Mouse (Mus musculus): ENCODE measurements around the gene Sbsn.
A peak's percentile ranks its signal among the peaks of the same experiment; 100 is the strongest.

Sbsn gene

DNA sequence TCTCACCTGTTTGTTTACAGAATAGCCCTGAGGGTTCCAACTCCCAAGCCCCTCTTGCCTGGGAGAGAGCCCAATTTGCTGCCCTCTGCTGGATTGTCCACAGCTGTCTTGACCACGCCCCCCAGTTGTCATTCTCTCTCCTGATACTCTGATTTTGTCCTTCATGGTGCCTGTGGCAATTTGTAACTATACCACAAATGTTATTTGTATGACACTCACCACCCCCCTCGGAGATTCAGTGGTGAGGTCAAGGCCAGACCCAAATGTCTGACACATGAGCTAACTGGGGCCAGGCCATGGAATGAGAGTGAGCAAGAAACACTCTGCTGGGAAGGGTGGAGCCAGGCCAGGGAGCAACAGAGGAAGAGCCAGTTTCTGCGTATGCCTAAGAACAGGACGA lies 7.6 kb downstream of the Sbsn start:
- peak; percentile 64 for DNase-seq

DNA sequence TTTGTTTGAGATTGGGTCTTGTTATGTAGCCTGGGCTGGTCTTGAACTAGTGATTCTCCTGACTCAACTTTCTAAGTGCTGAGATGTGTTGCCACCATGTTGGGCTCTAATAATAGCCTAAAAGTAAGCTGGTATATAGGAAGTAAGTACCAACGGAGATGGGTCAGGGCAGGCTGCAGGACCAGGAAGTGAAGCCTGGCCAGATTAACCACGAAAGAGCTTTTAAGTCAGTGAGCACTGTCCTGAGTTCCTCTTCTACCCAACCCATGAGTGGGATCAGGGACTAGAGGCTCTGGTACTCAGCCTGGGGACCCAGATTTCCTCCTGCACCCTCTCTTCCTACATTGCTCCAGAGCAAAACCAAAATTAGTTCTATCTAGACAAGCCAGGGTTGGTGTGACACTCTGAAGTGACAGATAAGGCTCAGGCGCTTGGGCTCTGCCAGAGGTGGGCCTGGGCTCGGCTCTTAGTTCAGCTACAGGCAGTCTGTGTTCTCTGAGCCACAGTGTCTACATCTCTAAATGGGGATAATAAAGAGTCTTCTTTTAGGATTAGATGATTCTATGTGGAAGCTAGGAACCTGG lies 10.6 kb downstream of the Sbsn start:
- no peak for DNase-seq

DNA sequence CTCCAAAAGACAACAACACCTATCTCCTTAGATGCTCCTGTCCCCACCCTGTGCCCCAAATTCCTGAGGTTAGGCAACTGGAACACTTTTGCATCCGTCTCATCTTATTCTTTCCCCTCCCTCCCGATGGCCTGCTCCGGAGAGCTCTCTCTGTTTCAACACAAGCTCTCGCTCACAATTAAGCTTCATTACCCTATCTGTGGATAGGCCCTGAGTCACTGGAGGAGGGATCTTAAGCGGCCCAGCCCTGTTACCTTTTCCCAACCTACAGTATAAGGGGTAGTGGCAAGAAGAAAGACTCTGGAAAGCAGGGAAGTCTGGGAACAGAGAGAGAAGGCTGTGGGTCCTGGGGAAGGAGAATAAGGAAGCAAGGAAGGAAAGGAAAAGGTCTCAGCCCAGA lies 12.2 kb downstream of the Sbsn start, which contains the start of gene Dmkn:
Dmkn (plus strand) TSS at position 301 of the 400 bp plus-strand sequence.
- DNase-seq: no peak

DNA sequence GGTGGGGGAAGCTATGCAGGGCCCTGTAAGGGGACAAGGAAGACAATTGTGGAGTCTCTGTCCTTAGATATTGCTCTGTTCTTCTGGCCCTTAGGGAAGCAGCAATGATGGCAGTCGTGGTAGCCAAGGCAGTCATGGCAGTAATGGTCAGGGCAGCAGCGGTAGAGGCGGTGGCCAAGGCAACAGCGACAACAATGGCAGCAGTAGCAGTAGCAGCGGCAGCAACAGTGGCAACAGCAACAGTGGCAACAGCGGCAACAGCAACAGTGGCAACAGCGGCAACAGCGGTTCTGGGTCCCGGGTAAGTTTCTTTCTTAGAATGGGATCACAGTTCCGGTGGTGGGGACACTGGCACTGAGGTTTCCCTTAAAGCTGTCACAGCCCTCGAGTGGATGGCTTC lies 13.9 kb downstream of the Sbsn start:
- DNase-seq: peak; percentile 44

DNA sequence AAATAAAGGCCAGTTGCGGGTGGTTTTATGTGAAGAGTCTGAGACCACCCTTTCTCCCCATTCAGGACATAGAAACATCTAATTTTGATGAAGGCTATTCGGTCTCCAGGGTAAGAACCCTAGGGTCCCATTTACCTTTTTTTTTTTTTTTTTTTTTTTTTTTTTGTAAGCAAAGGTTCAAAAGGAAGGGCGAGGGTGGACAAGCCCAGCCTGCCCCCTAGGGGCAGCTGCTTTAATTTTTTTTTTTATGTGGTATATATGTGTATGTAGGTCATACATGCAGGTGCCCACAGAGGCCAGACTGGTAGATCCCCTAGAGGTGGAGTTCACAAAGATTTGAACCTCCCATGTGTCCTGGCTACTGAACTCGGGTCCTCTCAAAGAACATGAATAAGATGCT lies 15.1 kb downstream of the Sbsn start:
- DNase-seq: no peak

DNA sequence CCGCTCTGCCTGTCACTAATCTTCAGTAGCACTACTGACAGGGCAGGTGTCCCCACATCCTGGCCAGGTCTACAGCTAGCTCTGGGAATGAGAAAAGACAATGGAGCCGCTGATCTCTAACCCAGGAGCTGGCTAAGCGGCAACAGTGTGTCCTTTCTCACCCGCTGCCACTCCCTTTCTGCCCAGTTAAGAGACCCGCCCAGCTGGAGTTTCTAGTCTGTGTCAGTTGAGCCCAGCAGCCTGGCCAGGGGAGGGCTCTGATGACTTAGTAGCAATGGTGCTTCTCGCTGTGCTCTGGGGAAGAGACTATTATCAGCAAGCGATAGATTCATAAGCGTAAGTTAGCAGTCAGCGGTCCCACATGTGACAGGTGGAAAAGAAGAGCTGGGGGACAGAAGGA lies 18.0 kb downstream of the Sbsn start:
- no peak for DNase-seq

DNA sequence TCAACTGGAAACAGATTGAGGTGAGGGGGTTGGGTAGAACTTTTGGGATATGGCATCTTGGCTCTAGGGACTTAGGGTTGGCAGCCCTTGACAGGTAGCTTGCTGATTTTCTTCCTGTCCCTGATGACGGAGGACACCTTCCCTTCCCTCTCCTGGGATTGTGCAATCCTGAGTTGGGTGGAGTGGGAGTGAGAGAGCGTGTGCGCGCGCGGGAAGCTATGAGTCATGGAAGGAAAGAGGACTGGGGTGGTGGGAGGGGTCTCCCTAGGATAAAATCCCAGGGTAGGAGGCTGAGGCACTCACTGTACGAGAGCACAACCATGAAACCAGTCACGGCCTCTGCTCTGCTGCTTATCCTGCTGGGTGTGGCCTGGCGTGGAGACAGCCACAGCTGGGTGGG lies 24.8 kb downstream of the Sbsn start:
- DNase-seq: no peak

DNA sequence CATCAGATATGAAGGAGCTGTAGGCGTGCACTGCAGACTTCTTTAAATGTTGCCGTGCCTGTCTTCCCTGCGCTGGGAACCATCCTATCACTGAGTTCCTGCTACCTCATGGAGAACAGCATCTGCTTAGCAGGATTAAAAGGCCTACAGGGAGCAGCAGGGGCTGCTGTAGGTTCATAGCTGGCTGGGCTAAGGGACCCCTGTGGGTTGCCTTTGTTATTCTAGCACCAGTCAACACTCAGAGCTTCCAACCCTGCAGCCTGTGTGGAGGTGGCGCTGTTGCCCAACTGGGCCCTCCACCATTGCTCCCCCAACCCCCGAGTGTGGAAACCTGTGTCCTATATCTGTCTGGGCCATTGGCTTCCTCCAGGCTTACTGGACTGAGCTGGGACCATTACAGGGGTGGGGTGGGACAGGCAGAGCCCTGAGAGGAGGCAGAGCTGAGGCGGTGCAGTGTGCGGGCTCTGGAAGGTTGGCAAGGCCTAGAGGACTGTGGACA lies 25.9 kb downstream of the Sbsn start:
- DNase-seq: peak; percentile 16

DNA sequence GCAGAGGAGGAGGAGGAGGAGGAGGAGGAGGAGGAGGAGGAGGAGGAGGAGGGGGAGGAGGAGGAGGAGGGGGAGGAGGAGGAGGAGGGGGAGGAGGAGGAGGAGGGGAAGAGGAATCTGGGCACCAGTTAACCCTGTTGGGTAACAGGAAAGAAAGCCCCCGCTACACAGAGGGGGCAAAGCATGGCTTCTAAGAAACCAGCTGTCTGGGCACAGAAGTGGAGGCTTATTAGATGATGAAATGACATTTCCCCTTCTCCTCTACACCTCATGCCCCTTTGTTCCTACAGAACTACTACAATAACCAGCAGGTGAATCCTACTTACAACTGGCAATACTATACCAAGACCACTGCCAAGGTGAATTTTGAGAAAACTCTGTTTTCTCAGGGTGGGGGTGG lies 26.6 kb downstream of the Sbsn start:
- DNase-seq: no peak

DNA sequence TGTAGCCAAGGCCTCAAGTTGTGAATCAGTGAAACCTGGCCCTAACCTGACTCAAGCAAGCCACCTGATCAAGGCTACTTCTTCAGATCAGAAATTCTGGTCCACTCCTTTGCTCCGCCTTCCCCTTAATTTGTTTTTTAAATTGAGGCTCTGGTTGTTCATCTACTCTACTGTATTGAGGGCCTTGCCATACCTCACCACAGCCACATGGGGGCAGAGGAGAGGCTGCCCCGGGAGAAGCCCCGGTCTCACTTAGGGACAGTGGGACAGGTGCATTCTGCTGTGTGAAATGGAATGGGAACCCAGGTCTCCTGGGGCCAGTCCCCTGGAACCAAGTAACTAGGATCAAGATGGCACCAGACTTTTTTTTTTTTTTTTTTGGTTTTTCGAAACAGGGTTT lies 30.5 kb downstream of the Sbsn start:
- no peak for DNase-seq

DNA sequence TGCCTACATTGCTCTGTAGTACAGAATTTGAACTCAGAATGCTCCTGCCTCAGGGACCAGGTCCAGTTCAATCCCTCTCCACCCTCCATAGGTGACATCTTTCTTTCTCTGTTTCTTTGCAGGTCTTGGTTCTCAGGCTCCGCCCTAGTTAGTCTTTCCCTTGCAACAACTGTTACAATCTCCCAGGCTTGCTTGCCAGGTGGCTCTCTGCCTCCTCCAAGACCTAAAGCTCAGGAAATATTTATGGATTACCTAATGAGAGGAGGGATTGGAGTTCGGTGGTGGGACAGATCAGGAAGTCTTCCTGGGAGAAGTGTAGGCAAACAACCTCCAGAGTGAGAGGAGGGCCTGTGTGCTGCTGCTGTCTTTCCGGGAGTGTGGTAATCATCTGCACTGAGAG lies 31.4 kb downstream of the Sbsn start:
- no peak for DNase-seq

DNA sequence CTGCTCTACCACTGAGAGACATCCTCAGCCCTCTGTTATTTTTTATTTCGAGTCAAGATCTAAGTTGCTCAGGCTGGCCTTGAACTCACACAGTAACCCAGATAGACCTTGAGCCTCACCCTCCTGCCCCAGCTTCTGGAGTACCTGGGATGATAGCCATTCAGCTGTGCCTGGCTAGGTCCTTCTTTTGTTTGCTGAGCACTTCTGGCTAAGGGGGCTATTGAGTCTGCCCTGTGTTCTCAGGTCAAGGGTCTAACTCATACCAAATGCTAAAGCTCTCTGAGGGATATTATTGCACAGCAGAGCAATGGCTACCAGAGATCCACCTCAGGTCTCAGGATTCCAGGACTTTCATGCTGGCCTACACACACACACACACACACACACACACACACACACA lies 33.9 kb downstream of the Sbsn start:
- no peak for DNase-seq

DNA sequence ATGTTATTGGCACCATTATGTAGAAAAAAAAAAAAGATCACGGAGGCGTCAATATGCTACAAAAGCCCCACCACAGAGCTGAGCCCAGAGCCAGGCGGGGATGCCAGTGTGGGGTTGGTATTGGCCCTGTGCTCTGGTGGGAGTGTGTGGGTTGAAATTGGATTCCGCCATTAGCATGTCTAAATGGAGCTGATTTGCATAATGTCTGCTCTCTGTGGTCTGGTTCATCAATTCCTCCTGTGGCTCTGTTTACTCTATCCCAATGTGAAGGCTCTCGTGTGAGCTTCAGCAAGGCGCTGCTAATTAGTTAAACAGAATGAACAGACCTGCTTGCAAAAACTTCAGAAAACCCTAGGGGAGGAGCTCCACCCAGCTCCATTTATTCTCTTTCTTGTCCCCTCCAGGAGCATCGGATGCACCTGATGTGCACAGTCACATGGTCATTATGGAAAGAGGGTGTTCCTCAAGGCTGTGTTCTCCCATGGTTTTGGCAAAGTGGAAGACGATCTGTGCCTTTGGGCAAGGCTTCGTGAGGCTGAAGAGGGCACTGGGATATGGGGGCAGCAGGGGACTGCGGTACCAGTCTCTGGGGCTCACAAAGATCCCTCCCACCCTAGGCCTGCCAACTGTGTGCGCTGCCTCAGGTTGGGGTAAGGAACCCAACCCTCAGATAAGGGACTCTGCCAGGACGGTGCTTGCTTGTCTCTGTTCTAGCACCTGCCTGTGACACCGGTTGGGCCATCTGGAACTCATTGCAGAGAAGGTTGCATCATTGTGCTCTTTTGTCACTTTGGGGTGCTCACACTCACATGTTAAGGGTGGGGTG lies 34.7 kb downstream of the Sbsn start:
- no peak for DNase-seq

DNA sequence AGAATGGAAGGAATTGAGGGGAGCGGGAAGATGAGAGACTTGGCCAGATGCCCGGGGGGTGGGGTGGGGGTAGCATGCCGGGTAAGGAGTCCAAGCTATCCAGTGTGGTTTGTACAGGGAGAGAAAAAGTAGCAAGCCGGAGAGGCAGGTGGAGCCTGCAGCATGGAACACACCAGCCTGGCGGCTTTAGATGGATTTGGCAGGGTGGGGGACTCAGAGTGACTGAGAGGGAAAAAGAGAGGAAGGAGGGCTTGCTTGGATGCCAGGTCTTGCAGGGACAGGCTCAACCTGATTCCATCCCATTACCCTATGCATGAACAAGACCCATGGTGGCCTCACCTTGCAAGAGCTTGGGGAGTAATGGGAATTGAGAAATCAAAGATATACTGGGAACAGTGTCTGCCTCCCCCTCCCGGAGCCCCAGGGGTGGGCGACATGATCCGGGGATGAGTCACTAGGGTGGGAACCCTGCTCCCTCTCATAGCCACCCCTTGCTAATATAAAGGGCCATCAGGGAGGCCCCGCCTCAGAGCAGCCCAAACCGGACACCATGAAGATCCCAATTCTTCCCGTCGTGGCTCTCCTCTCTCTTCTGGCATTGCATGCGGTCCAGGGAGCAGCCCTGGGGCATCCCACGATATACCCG lies 36.2 kb downstream of the Sbsn start, which contains the start of gene Krtdap:
Krtdap (plus strand) TSS at position 520 of the 646 bp plus-strand sequence.
- no peak for DNase-seq

DNA sequence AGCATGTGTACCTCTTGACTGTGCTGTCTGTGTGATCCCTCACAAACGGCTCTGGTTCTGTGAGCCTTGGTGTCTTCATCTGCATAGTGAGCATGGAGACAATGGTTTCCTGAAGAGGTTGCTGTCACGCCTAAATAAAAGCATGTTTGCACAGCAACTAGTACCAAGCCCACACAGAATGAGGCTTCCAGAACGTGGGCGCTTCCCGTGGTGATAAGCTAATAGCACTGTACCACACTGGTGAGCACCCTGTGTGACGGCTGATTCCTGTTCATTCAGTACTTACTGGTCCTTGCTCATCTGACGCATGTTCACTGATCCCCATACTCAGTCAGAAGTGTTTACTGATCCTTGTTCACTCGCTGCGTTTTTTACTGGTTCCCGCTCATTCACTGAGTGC lies 38.9 kb downstream of the Sbsn start:
- DNase-seq: no peak

DNA sequence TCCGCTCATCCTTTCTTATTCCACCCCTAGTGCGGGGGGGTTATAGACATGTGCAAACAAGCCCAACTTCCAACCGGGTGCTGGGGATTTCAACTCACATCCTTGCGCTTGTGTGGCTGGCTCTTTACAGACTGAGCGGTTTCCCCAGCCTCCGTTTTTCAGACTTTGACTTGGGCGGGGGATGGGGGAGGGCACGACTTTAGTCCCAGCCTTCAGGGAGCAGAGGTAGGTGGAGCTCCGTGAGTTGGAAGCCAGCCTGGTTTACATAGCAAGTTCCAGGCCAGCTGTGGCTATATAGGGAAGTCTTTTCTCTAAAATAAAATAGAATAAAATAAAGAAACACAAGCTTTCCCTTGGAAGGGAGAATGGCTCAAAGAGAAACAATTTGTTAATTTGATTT lies 40.6 kb downstream of the Sbsn start:
- DNase-seq: no peak

DNA sequence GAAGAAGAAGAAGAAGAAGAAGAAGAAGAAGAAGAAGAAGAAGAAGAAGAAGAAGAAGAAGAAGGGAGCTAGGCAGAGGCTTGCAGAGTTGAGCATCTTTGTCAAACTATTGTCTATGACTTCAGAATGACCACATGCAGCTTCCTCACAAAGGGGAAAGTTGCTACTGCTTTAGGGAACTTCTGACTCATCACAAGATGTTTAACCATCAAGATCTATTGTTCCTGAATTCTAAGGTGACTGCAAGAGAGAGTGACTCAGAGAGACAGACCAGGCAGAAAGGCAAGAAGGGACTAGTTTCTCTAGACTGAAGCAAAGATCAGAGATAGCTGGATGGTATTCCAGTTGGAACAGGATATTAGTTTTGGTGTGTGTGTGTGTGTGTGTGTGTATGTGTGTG lies 43.6 kb downstream of the Sbsn start:
- no peak for DNase-seq

DNA sequence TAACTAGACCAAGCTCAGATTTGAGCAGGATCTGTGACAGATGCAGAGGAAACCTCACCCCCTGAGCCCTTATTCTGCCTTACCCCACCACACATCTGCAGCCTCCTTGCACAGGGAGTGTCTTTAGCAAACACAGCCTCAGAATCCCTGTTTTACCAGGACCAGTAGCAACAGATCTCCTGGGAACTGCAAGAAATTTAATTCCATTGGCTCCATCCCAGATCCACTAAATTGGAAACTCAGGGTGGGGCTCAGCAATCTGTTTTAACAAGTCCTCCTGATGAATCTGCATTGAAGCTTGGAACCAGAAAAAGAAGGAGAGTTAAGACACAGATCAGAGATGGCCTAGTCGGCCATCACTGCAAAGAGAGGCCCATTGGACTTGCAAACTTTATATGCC lies 45.5 kb downstream of the Sbsn start:
- no peak for DNase-seq

DNA sequence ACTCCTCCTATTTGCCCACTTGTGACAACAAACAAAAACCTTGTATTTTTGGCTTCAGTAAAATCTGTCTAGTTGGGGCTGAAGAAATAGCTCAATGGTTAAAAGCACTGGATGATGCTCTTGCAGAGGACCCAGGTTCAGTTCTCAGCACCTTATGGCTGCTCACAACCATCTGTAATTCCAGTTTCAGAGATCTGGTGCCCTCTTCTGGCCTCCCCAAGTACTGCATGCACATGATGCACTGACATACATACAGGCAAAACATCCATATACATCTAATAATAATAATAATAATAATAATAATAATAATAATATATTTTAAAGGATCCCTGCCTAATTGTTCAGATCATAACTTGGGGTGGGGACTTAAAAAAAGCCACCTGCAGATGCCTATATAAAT lies 49.4 kb downstream of the Sbsn start:
- no peak for DNase-seq

DNA sequence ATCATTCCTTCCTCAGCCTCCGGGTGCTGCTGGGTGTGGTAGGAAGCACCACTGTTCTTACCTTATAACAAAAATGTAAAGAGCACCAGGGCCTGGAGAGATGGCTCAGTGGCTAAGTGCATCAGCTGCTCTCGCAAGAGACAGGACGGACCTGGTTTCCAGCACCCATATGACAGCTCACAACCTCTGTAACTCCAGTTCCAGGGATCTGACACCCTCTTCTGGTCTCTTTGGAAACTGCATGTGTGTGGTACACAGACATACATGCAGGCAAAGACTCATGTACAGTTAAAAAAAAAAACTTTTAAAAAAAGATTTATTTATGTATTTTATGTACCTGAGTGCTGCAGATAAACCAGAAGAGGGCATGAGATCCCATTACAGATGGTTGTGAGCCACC lies 52.0 kb downstream of the Sbsn start:
- no peak for DNase-seq

DNA sequence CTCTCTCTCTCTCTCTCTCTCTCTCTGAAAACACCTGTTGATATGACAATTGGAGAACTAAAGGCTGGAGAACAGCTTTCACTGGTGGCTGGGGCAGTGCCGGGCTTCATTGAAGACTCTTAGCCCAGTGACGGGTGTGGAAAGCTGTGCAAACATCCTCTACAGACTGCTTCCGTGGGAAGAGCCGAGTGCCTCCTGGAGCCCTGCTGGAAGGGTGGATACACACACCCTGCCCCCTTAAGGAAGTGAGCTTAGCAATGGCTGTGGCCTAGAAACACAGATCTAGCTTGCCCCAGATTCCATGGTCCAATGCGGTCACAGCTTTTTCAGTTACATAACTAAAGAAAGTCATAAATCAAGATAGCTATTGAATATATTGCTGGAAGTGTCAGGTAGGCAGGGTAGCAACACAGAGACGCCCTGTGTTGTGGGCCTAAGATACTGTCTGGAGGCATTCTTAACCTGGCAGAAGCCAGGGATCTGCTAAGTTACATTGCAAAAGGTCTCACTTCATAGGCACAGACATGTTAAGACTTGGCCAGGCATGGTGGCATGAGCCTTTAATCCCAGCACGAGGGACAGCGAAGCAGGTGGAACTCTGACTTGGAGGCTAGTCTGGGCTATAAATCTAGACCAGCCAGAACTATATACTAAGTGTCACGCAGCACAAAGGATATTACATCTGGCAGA lies 52.9 kb downstream of the Sbsn start:
- DNase-seq: no peak
